Mouse (Mus musculus): ENCODE measurements at regions not wholly inside any gene's neighbourhood (a gene's known extent, or its start where the extent isn't known, plus 50 kb on each side); places are given as distances from the start of the nearest gene placed in this dataset.

DNA sequence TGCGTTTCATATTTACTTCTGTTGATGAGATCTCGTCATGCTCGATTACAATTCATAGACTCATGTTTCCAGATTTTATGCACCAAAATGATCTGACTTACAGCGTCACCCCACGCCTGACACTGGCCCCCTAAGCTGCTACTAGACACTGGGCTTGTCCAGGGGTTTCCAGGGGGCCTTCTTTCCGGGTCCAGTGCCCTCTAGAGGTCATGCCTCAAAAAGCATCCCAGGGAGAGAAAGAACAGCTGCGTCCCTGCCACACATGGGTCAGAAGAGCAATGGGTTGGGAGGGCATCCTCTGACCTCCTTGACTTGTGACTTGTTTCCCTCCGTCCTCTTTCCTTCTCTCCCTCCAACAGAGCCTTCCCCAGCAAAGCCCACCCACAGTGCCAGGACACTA lies 109.2 kb upstream of the Csf3r start:
- no peak for TF ChIP-seq CTCF (IDR thresholded peaks at IDR 0.05; ENCODE audit: extremely low read depth, insufficient read depth, insufficient read length, insufficient replicate concordance)
- TF ChIP-seq POLR2A (IDR thresholded peaks at IDR 0.05; ENCODE audit: low read depth, low read length) = no peak

All from spleen, adult 2 months (tissue).